Mouse (Mus musculus) stomach, embryonic 16.5 days (tissue): ENCODE measurements around the gene Slc12a8. TPM values are rescaled to one million over a fixed set of nuclear protein-coding genes. Genes with fewer than 3 reads are reported as not detected.
"Not testable (repeated sequence)": the region's sequence is repeated elsewhere in the genome, so short reads cannot be mapped to it uniquely, and the experiment has no call there.

Source experiments
- ATAC-seq: fragments of 200-750 bp; cut with Nextera tagmentation; 2 replicates; pipeline ENCODE4 v1.8.0; 2017; ENCODE audit warnings: moderate number of reproducible peaks, moderate TSS enrichment; ENCODE audit not compliant: insufficient read depth, low FRiP score
- H3K27ac ChIP-seq: fragments of 300-500 bp; sonication (generic); 2 replicates; pipeline ENCODE4 v1.5.1; 2014; ENCODE audit warnings: low read length
- H3K27me3 ChIP-seq: fragments of 300-500 bp; sonication (generic); 2 replicates; pipeline ENCODE4 v1.6.1; 2014; ENCODE audit warnings: low read length, control low read depth, mixed read lengths; ENCODE audit not compliant: control insufficient read depth, insufficient read depth
- H3K36me3 ChIP-seq: fragments of 300-500 bp; sonication (generic); 2 replicates; pipeline ENCODE4 v1.6.1; 2014; ENCODE audit warnings: low read length; ENCODE audit not compliant: control insufficient read depth, insufficient read depth
- H3K4me1 ChIP-seq: fragments of 300-500 bp; sonication (generic); 2 replicates; pipeline ENCODE4 v1.6.1; 2014; ENCODE audit warnings: low read length, control low read depth, mixed read lengths; ENCODE audit not compliant: control insufficient read depth, insufficient read depth
- H3K4me2 ChIP-seq: fragments of 300-500 bp; sonication (generic); 2 replicates; pipeline ENCODE4 v1.6.1; 2014; ENCODE audit warnings: low read depth, low read length, mixed read lengths
- H3K4me3 ChIP-seq: fragments of 300-500 bp; sonication (generic); replicated peaks from 2 replicates; pipeline ENCODE4 v1.5.1; 2014; ENCODE audit warnings: mild to moderate bottlenecking, low read length
- H3K9ac ChIP-seq: fragments of 300-500 bp; sonication (generic); 2 replicates; pipeline ENCODE4 v1.6.1; 2014; ENCODE audit warnings: low read length
- H3K9me3 ChIP-seq: fragments of 300-500 bp; sonication (generic); replicated peaks from 2 replicates; pipeline ENCODE4 v1.6.1; 2016; ENCODE audit warnings: low read length, control low read depth; ENCODE audit not compliant: control insufficient read depth
- WGBS: fragments of 180-500 bp; shearing (Covaris S2); extraction: QIAGEN DNeasy Blood & Tissue Kit; methylation state at CpG from one replicate; pipeline ENCODE4 v1.1.7; 2014; 5-methylcytosine and 5-hydroxymethylcytosine counted together
- polyA plus RNA-seq: library from polyadenylated mRNA; unstranded; fragments of >200 nt; fragmentation: Nextera tagmentation; extraction: Ambion mirVana; gene quantifications from 2 replicates; pipeline ENCODE4 v1.2.1, GENCODE M21; 2015

Slc12a8 gene
- polyA plus RNA-seq, 1 experiment from 2014 or later, result 4.2 TPM

- no peak overlapping the region for H3K4me2 ChIP-seq
- no peaks in the 10 kb centered on the region for H3K27me3 ChIP-seq
- H3K4me1 ChIP-seq, result no peaks in the 10 kb centered on the region
- no peak for ATAC-seq
- H3K9ac ChIP-seq, result no peak overlapping the region
- no peak overlapping the region for H3K4me3 ChIP-seq
- WGBS, result 89% methylated on average over 4 of the region's 4 CpGs
- 0 out of 2 replicates have a peak, but pooled peaks cover 5% of the 10 kb centered on the region for H3K36me3 ChIP-seq
- no peak overlapping the region for H3K27ac ChIP-seq
- no peaks in the 10 kb centered on the region for H3K9me3 ChIP-seq
Observed at GRCm38 (mm10) chr16:33508082-33508481, 9.0 kb upstream of the Slc12a8 start.

- not testable (repeated sequence) for ATAC-seq, H3K9ac ChIP-seq, H3K4me2 ChIP-seq, H3K4me1 ChIP-seq, H3K27me3 ChIP-seq, H3K36me3 ChIP-seq, H3K27ac ChIP-seq, H3K9me3 ChIP-seq, H3K4me3 ChIP-seq
- WGBS, result 89% methylated on average over 2 of the region's 2 CpGs
Observed at GRCm38 (mm10) chr16:33509231-33509630, 7.9 kb upstream of the Slc12a8 start.

GRCm38 (mm10) chr16:33510856-33511255 is 6.3 kb upstream of the Slc12a8 start:
- not testable (repeated sequence) for H3K36me3 ChIP-seq, ATAC-seq, H3K27ac ChIP-seq, H3K4me1 ChIP-seq, H3K27me3 ChIP-seq, H3K4me3 ChIP-seq, H3K9me3 ChIP-seq, H3K9ac ChIP-seq, H3K4me2 ChIP-seq
- WGBS, result over 99% methylated on average over 4 of the region's 4 CpGs

GRCm38 (mm10) chr16:33512555-33512954 is 4.6 kb upstream of the Slc12a8 start:
- Histone ChIP-seq H3K9me3 (no peaks in the 10 kb centered on the region), H3K27ac (peak overlapping the region; percentile 46), H3K4me2 (no peak overlapping the region), H3K4me1 (peaks cover 11% of the 10 kb centered on the region), H3K4me3 (no peak overlapping the region), H3K27me3 (no peaks in the 10 kb centered on the region), H3K36me3 (no peaks in the 10 kb centered on the region), H3K9ac (no peak overlapping the region)
- peak; percentile 82 for ATAC-seq
- 43% methylated on average over 6 of the region's 6 CpGs for WGBS

- Histone ChIP-seq H3K4me2 (peak overlapping the region; percentile 72), H3K9me3 (no peaks in the 10 kb centered on the region), H3K9ac (peak overlapping the region; percentile 61), H3K4me1 (peaks cover 19% of the 10 kb centered on the region), H3K36me3 (no peaks in the 10 kb centered on the region), H3K27ac (no peak overlapping the region), H3K4me3 (peak overlapping the region; percentile 39; the same call in 1 of the 2 replicates), H3K27me3 (no peaks in the 10 kb centered on the region)
- WGBS, result 36% methylated on average over 4 of the region's 4 CpGs
- no peak for ATAC-seq
Observed at GRCm38 (mm10) chr16:33517627-33518026, 499 bp downstream of the Slc12a8 start.

- 50% methylated on average over 7 of the region's 7 CpGs for WGBS
- H3K9ac ChIP-seq, result no peak overlapping the region; the same call in 1 of the 2 replicates
- H3K4me3 ChIP-seq, result no peak overlapping the region
- no peaks in the 10 kb centered on the region for H3K9me3 ChIP-seq
- H3K27ac ChIP-seq, result no peak overlapping the region
- no peaks in the 10 kb centered on the region for H3K27me3 ChIP-seq
- H3K36me3 ChIP-seq, result no peaks in the 10 kb centered on the region
- peaks cover 19% of the 10 kb centered on the region for H3K4me1 ChIP-seq
- H3K4me2 ChIP-seq, result no peak overlapping the region
- ATAC-seq, result no peak
Observed at GRCm38 (mm10) chr16:33518236-33518635, 1.1 kb downstream of the Slc12a8 start.

- no peaks in the 10 kb centered on the region for H3K27me3 ChIP-seq
- no peak overlapping the region for H3K4me3 ChIP-seq
- H3K9me3 ChIP-seq, result no peaks in the 10 kb centered on the region
- ATAC-seq, result no peak
- H3K27ac ChIP-seq, result no peak overlapping the region
- peaks cover 19% of the 10 kb centered on the region for H3K4me1 ChIP-seq
- H3K36me3 ChIP-seq, result no peaks in the 10 kb centered on the region
- H3K9ac ChIP-seq, result no peak overlapping the region
- WGBS, result 61% methylated on average over 6 of the region's 6 CpGs
- no peak overlapping the region for H3K4me2 ChIP-seq
Observed at GRCm38 (mm10) chr16:33519916-33520568, 2.9 kb downstream of the Slc12a8 start.

GRCm38 (mm10) chr16:33522516-33522915 is 5.4 kb downstream of the Slc12a8 start:
- Histone ChIP-seq H3K36me3 (no peaks in the 10 kb centered on the region), H3K27ac (no peak overlapping the region), H3K4me1 (peaks cover 8% of the 10 kb centered on the region), H3K9ac (no peak overlapping the region), H3K9me3 (no peaks in the 10 kb centered on the region), H3K4me3 (no peak overlapping the region), H3K27me3 (no peaks in the 10 kb centered on the region), H3K4me2 (no peak overlapping the region)
- no peak for ATAC-seq
- 41% methylated on average over 4 of the region's 4 CpGs for WGBS

- ATAC-seq, result no peak
- Histone ChIP-seq H3K36me3 (no peaks in the 10 kb centered on the region), H3K27me3 (no peaks in the 10 kb centered on the region), H3K4me2 (peak overlapping the region; percentile 14; the same call in 1 of the 2 replicates), H3K4me3 (no peak overlapping the region), H3K4me1 (no peaks in the 10 kb centered on the region), H3K27ac (peak overlapping the region; percentile 26; the same call in 1 of the 2 replicates), H3K9ac (peak overlapping the region; percentile 42), H3K9me3 (no peaks in the 10 kb centered on the region; the same call in 1 of the 2 replicates)
- WGBS, result 54% methylated on average over 10 of the region's 10 CpGs
Observed at GRCm38 (mm10) chr16:33523571-33523970, 6.4 kb downstream of the Slc12a8 start.
